23 mouse cellular contexts compared by ENCODE assay signal in the genomic region with DNA sequence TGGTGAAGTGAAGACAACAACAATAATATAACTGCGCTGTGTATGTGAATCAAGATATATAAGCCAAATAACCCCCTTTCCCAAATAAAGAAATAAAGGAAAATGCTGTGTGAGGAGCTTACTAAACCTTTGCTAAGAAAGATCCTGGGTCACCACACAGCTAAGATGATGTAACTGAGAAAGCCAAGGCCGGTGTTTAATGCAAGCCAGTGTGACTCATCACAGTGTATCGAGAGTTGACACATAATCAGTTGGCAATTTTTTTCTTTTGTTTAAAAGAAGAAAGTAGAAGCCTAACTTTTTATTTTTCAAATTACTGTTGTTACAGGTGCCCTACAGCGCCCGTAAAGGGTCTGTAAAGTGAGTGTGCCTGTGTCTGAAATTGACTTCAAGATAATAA. TPM values are rescaled to one million over a fixed set of nuclear protein-coding genes. Genes with fewer than 3 reads are reported as not detected.
DNase-seq lines count a peak whose midpoint lies in the region; ATAC-seq and TF ChIP-seq lines count a peak whose summit lies in the region.
"Had no signal": no experiment of that assay in that cellular context is flagged by ENCODE, and none has a peak within 500 bp of the region (broad histone marks: within the 10 kb centered on the region; RNA-seq: fewer than 3 reads in every experiment).

No protein-coding gene starts in this region.

- H3K79me2 ChIP-seq in myocyte (ENCODE audit: control insufficient read depth, insufficient read depth) = no peaks in the 10 kb centered on the region

- H3K4me2 ChIP-seq in heart, embryonic 11.5 days = no peak overlapping the region
- no peak overlapping the region for H3K4me2 ChIP-seq in myocyte (ENCODE audit: low read depth)
- H3K4me2 ChIP-seq in hindbrain, embryonic 14.5 days (replicated peaks) = no peak overlapping the region
- H3K4me2 ChIP-seq: embryonic facial prominence, embryonic 12.5 days; embryonic facial prominence, embryonic 15.5 days; forebrain, embryonic 15.5 days; heart, embryonic 13.5 days; hindbrain, embryonic 15.5 days; kidney, embryonic 15.5 days had no signal

- H3K36me3 ChIP-seq in heart, embryonic 10.5 days = peaks cover 72% of the 10 kb centered on the region
- peaks cover 33% of the 10 kb centered on the region for H3K36me3 ChIP-seq in heart, embryonic 11.5 days (ENCODE audit: control insufficient read depth, insufficient read depth, low read length)
- peaks cover 46% of the 10 kb centered on the region for H3K36me3 ChIP-seq in myocyte (ENCODE audit: control insufficient read depth, insufficient read depth)
- peaks cover 27% of the 10 kb centered on the region for H3K36me3 ChIP-seq in hindbrain, embryonic 14.5 days (replicated peaks; ENCODE audit: control insufficient read depth, insufficient read depth)

- DNase-seq in adrenal gland, adult 2 months = peak; percentile 72
- DNase-seq in adrenal gland, postnatal 25 days = no peak
- peak; percentile 6 for DNase-seq in heart, embryonic 10.5 days (ENCODE audit: low spot score)
- DNase-seq in adrenal gland, postnatal 10 days = peak; percentile 30
- DNase-seq in hindbrain, embryonic 14.5 days (ENCODE audit: low spot score) = no peak
- no peak for DNase-seq in ovary, postnatal 10 days (ENCODE audit: low spot score)
- DNase-seq: cerebellum, adult 18-20 months; cerebellum, adult 9-11 months; cerebellum, postnatal 25 days; gastrocnemius, postnatal 25 days; heart, postnatal 14 days; heart, postnatal 4 days; kidney, adult 8-10 months had no signal

- H3K27ac ChIP-seq in heart, embryonic 10.5 days = no peak overlapping the region
- no peak overlapping the region for H3K27ac ChIP-seq in heart, embryonic 11.5 days (ENCODE audit: low read depth, low read length)
- H3K27ac ChIP-seq in hindbrain, embryonic 14.5 days = no peak overlapping the region
- H3K27ac ChIP-seq: embryonic facial prominence, embryonic 12.5 days; embryonic facial prominence, embryonic 15.5 days; forebrain, embryonic 15.5 days; heart, embryonic 13.5 days; hindbrain, embryonic 15.5 days; kidney, embryonic 15.5 days had no signal

- no peaks in the 10 kb centered on the region for H3K27me3 ChIP-seq in heart, embryonic 10.5 days (ENCODE audit: insufficient read depth, poor library complexity, severe bottlenecking)
- no peaks in the 10 kb centered on the region for H3K27me3 ChIP-seq in heart, embryonic 11.5 days (ENCODE audit: control insufficient read depth, insufficient read depth, low read length)
- H3K27me3 ChIP-seq in myocyte (ENCODE audit: control insufficient read depth, insufficient read depth, insufficient read length) = no peaks in the 10 kb centered on the region
- H3K27me3 ChIP-seq in hindbrain, embryonic 14.5 days (ENCODE audit: control insufficient read depth, insufficient read depth, low read length) = no peaks in the 10 kb centered on the region
- H3K27me3 ChIP-seq: embryonic facial prominence, embryonic 12.5 days; embryonic facial prominence, embryonic 15.5 days; forebrain, embryonic 15.5 days; heart, embryonic 13.5 days; hindbrain, embryonic 15.5 days; kidney, embryonic 15.5 days; Patski had no signal

- WGBS in heart, embryonic 10.5 days = 96% methylated on average over 5 of the region's 5 CpGs
- WGBS in heart, embryonic 11.5 days (ENCODE audit: insufficient replicate concordance) = 92% methylated on average over 5 of the region's 5 CpGs
- WGBS in hindbrain, embryonic 14.5 days = 99% methylated on average over 5 of the region's 5 CpGs

- H3ac ChIP-seq in myocyte (ENCODE audit: control insufficient read depth, insufficient read length) = no peak overlapping the region

- no peaks in the 10 kb centered on the region for H3K9me3 ChIP-seq in heart, embryonic 10.5 days
- H3K9me3 ChIP-seq in heart, embryonic 11.5 days (replicated peaks; ENCODE audit: control insufficient read depth, low read length) = no peaks in the 10 kb centered on the region; the same call in 1 of the 2 replicates
- H3K9me3 ChIP-seq in hindbrain, embryonic 14.5 days (ENCODE audit: control insufficient read depth, low read length) = 0 out of 2 replicates have a peak, but pooled peaks cover 3% of the 10 kb centered on the region
- H3K9me3 ChIP-seq: embryonic facial prominence, embryonic 12.5 days; embryonic facial prominence, embryonic 15.5 days; forebrain, embryonic 15.5 days; hindbrain, embryonic 15.5 days had no signal

- no peaks in the 10 kb centered on the region for H3K4me1 ChIP-seq in heart, embryonic 10.5 days
- no peaks in the 10 kb centered on the region for H3K4me1 ChIP-seq in heart, embryonic 11.5 days (ENCODE audit: control insufficient read depth, insufficient read depth, low read length)
- H3K4me1 ChIP-seq in hindbrain, embryonic 14.5 days (replicated peaks; ENCODE audit: control insufficient read depth, insufficient read depth, low read length) = no peaks in the 10 kb centered on the region
- H3K4me1 ChIP-seq: embryonic facial prominence, embryonic 12.5 days; embryonic facial prominence, embryonic 15.5 days; forebrain, embryonic 15.5 days; heart, embryonic 13.5 days; hindbrain, embryonic 15.5 days; kidney, embryonic 15.5 days had no signal

- H3K9ac ChIP-seq in heart, embryonic 11.5 days (ENCODE audit: low read depth, low read length) = no peak overlapping the region
- no peak overlapping the region for H3K9ac ChIP-seq in hindbrain, embryonic 14.5 days
- H3K9ac ChIP-seq: embryonic facial prominence, embryonic 12.5 days; embryonic facial prominence, embryonic 15.5 days; forebrain, embryonic 15.5 days; heart, embryonic 13.5 days; hindbrain, embryonic 15.5 days; kidney, embryonic 15.5 days had no signal

- TF ChIP-seq POLR2A in myocyte (IDR thresholded peaks at IDR 0.05; ENCODE audit: insufficient read length, low read depth) = no peak

- H3K4me3 ChIP-seq in heart, embryonic 10.5 days = no peak overlapping the region
- no peak overlapping the region for H3K4me3 ChIP-seq in heart, embryonic 11.5 days (ENCODE audit: low read depth, low read length)
- H3K4me3 ChIP-seq in myocyte = no peak overlapping the region
- no peak overlapping the region for H3K4me3 ChIP-seq in hindbrain, embryonic 14.5 days (replicated peaks; ENCODE audit: low read length)
- H3K4me3 ChIP-seq: embryonic facial prominence, embryonic 12.5 days; embryonic facial prominence, embryonic 15.5 days; forebrain, embryonic 15.5 days; heart, embryonic 13.5 days; hindbrain, embryonic 15.5 days; kidney, embryonic 15.5 days had no signal

- no peak for ATAC-seq in heart, embryonic 11.5 days (replicated peaks; ENCODE audit: insufficient number of reproducible peaks, low FRiP score, low TSS enrichment)
- no peak for ATAC-seq in hindbrain, embryonic 14.5 days (ENCODE audit: low FRiP score)
- ATAC-seq: forebrain, embryonic 15.5 days; intestine, postnatal 0 days; Patski had no signal

TF ChIP-seq in myocyte, 11 proteins besides CTCF, POLR2A, EP300 and RAD21:
- TF ChIP-seq MAX (IDR thresholded peaks at IDR 0.05; ENCODE audit: low read depth) (no peak), CEBPB (IDR thresholded peaks at IDR 0.05; ENCODE audit: insufficient read depth, poor library complexity, severe bottlenecking) (0 out of 2 replicates have a peak, but pooled peaks have one; percentile 49)

RNA-seq across cellular contexts. Expression of gene Mtap, which starts 43.2 kb away (rescaled TPM):
- total RNA-seq in adrenal gland, adult 2 months (2021) = 10 to 100 TPM; 41.9 to 46.2 TPM
- polyA plus RNA-seq in adrenal gland, adult 2 months (2012; rRNA removed) = 3.0 and 3.7 TPM in 2 replicates
- 40.4 and 45.4 TPM in 2 replicates for total RNA-seq in adrenal gland, postnatal 25 days (2021)
- 80.2 and 95.0 TPM in 2 replicates for polyA plus RNA-seq in heart, embryonic 10.5 days (2016; fragmentation: Nextera tagmentation; extraction: Ambion mirVana)
- 76.8 and 78.2 TPM in 2 replicates for polyA plus RNA-seq in heart, embryonic 11.5 days (2014; fragmentation: Nextera tagmentation; extraction: Ambion mirVana)
- 10 to 100 TPM; 28.0 to 31.0 TPM for total RNA-seq in adrenal gland, postnatal 10 days (2021)
- polyA plus RNA-seq in myocyte (2012; fragmentation: generic; extraction: Trizol) = 30.0 TPM
- 29.1 and 30.7 TPM in 2 replicates for polyA plus RNA-seq in hindbrain, embryonic 14.5 days (2014; fragmentation: Nextera tagmentation; extraction: Ambion mirVana)

Comparison
In these comparisons a context has a peak if more than half of its experiments do, and no peak if none do; other contexts are left out.
1. DNase-seq: peak in adrenal gland, adult 2 months (single experiment), heart, embryonic 10.5 days (single experiment) and adrenal gland, postnatal 10 days (single experiment); none in adrenal gland, postnatal 25 days (single experiment), hindbrain, embryonic 14.5 days (single experiment) and ovary, postnatal 10 days (single experiment).